Mouse (Mus musculus) liver, postnatal 0 days (tissue): ENCODE data around the gene Mmp24.

Source experiments
- CTCF ChIP-seq: sonication (generic); IDR thresholded peaks from 2 replicates; pipeline ENCODE4 v1.5.1; 2016; ENCODE audit warnings: antibody characterized with exemption, low read depth
- EP300 ChIP-seq: IDR thresholded peaks from 2 replicates; pipeline ENCODE4 v1.6.1; 2016; ENCODE audit warnings: antibody characterized with exemption, low read depth, mild to moderate bottlenecking

GRCm38 (mm10) chr2:155848291-155848690, 73.1 kb downstream of the Mmp24 start:
- TF ChIP-seq CTCF (peak; percentile 97), EP300 (no peak)
